Mouse (Mus musculus): ENCODE data around the gene Tmub1. TPM values are rescaled to one million over a fixed set of nuclear protein-coding genes. Genes with fewer than 3 reads are reported as not detected.

Tmub1 gene
- polyA plus RNA-seq, 1 experiment from 2014 or later = 5.1 TPM

GRCm38 (mm10) chr5:24453283-24453984 lies 5.8 kb upstream of the Tmub1 start:
- H3K4me1 ChIP-seq (replicated peaks) = peaks cover 57% of the 10 kb centered on the region
- peaks cover 21% of the 10 kb centered on the region; the same call in 1 of the 2 replicates for H3K36me3 ChIP-seq (replicated peaks)
- peak overlapping the region; percentile 90 for H3K9ac ChIP-seq
- peak overlapping the region; percentile 83 for H3K4me3 ChIP-seq (replicated peaks)
- H3K9me3 ChIP-seq (replicated peaks) = no peaks in the 10 kb centered on the region
- H3K27me3 ChIP-seq = no peaks in the 10 kb centered on the region
- peak overlapping the region; percentile 100 for H3K4me2 ChIP-seq
- ATAC-seq (ENCODE audit: insufficient read depth) = no peak
- H3K27ac ChIP-seq (replicated peaks) = peak overlapping the region; percentile 96; the same call in 1 of the 2 replicates
- 31% methylated on average over 5 of the region's 5 CpGs for WGBS (ENCODE audit: insufficient replicate concordance)

GRCm38 (mm10) chr5:24452691-24453233 lies 5.1 kb upstream of the Tmub1 start:
- Histone ChIP-seq H3K4me3 (replicated peaks) (peak overlapping the region; percentile 83), H3K4me2 (peak overlapping the region; percentile 100), H3K9me3 (replicated peaks) (no peaks in the 10 kb centered on the region), H3K27ac (replicated peaks) (peak overlapping the region; percentile 96), H3K4me1 (replicated peaks) (peaks cover 62% of the 10 kb centered on the region), H3K27me3 (no peaks in the 10 kb centered on the region), H3K36me3 (replicated peaks) (0 out of 2 replicates have a peak, but pooled peaks cover 14% of the 10 kb centered on the region), H3K9ac (peak overlapping the region; percentile 90)
- ATAC-seq (ENCODE audit: insufficient read depth) = peak; percentile 6; the same call in 1 of the 2 replicates
- 1% methylated on average over 29 of the region's 29 CpGs for WGBS (ENCODE audit: insufficient replicate concordance)

- Histone ChIP-seq H3K9me3 (replicated peaks) (no peaks in the 10 kb centered on the region), H3K27me3 (no peaks in the 10 kb centered on the region), H3K9ac (peak within 1 kb of the TSS; percentile 90), H3K4me3 (replicated peaks) (peak within 1 kb of the TSS; percentile 83), H3K4me1 (replicated peaks) (peaks cover 68% of the 10 kb centered on the region), H3K27ac (replicated peaks) (peak within 1 kb of the TSS; percentile 96), H3K36me3 (replicated peaks) (0 out of 2 replicates have a peak, but pooled peaks cover 10% of the 10 kb centered on the region), H3K4me2 (peak within 1 kb of the TSS; percentile 100)
- under 1% methylated on average over 65 of the region's 85 CpGs for WGBS (ENCODE audit: insufficient replicate concordance)
- ATAC-seq (ENCODE audit: insufficient read depth) = no peak; the same call in 1 of the 2 replicates
Measured at GRCm38 (mm10) chr5:24452030-24452690, 4.5 kb upstream of the Tmub1 start, which contains the start of gene Agap3. Gene Agap3 (plus strand): TSS chr5:24452177.

- WGBS (ENCODE audit: insufficient replicate concordance) = 2% methylated on average over 56 of the region's 66 CpGs
- Histone ChIP-seq H3K9me3 (replicated peaks) (no peaks in the 10 kb centered on the region), H3K4me3 (replicated peaks) (peak overlapping the region; percentile 83), H3K27ac (replicated peaks) (peak overlapping the region; percentile 96), H3K36me3 (replicated peaks) (0 out of 2 replicates have a peak, but pooled peaks cover 10% of the 10 kb centered on the region), H3K27me3 (no peaks in the 10 kb centered on the region), H3K9ac (peak overlapping the region; percentile 90), H3K4me2 (peak overlapping the region; percentile 100), H3K4me1 (replicated peaks) (peaks cover 72% of the 10 kb centered on the region)
- peak; percentile 77 for ATAC-seq (ENCODE audit: insufficient read depth)
Measured at GRCm38 (mm10) chr5:24451264-24452029, 3.8 kb upstream of the Tmub1 start.

GRCm38 (mm10) chr5:24446630-24447029 lies 1.0 kb downstream of the Tmub1 start:
- H3K27me3 ChIP-seq = no peaks in the 10 kb centered on the region
- no peak for ATAC-seq (ENCODE audit: insufficient read depth)
- H3K36me3 ChIP-seq (replicated peaks) = peaks cover 22% of the 10 kb centered on the region
- WGBS (ENCODE audit: insufficient replicate concordance) = 82% methylated on average over 7 of the region's 7 CpGs
- H3K4me1 ChIP-seq (replicated peaks) = peaks cover 62% of the 10 kb centered on the region
- no peaks in the 10 kb centered on the region for H3K9me3 ChIP-seq (replicated peaks)
- H3K4me3 ChIP-seq (replicated peaks) = peak overlapping the region; percentile 68; the same call in 1 of the 2 replicates
- H3K4me2 ChIP-seq = peak overlapping the region; percentile 91
- H3K27ac ChIP-seq (replicated peaks) = peak overlapping the region; percentile 89; the same call in 1 of the 2 replicates
- H3K9ac ChIP-seq = no peak overlapping the region

GRCm38 (mm10) chr5:24445428-24446080 lies 2.1 kb downstream of the Tmub1 start:
- Histone ChIP-seq H3K4me1 (replicated peaks) (peaks cover 51% of the 10 kb centered on the region), H3K27ac (replicated peaks) (peak overlapping the region; percentile 89), H3K9me3 (replicated peaks) (no peaks in the 10 kb centered on the region), H3K9ac (peak overlapping the region; percentile 93), H3K36me3 (replicated peaks) (peaks cover 32% of the 10 kb centered on the region), H3K4me2 (peak overlapping the region; percentile 97), H3K4me3 (replicated peaks) (peak overlapping the region; percentile 97), H3K27me3 (no peaks in the 10 kb centered on the region)
- no peak for ATAC-seq (ENCODE audit: insufficient read depth)
- 59% methylated on average over 20 of the region's 20 CpGs for WGBS (ENCODE audit: insufficient replicate concordance)

GRCm38 (mm10) chr5:24444746-24445427 lies 2.8 kb downstream of the Tmub1 start, which contains the start of gene Fastk:
Gene Fastk (minus strand): TSS chr5:24445287.
- Histone ChIP-seq H3K36me3 (replicated peaks) (peaks cover 39% of the 10 kb centered on the region), H3K4me1 (replicated peaks) (peaks cover 49% of the 10 kb centered on the region), H3K27me3 (no peaks in the 10 kb centered on the region), H3K9me3 (replicated peaks) (no peaks in the 10 kb centered on the region), H3K9ac (peak within 1 kb of the TSS; percentile 93), H3K27ac (replicated peaks) (peak within 1 kb of the TSS; percentile 89), H3K4me2 (peak within 1 kb of the TSS; percentile 97), H3K4me3 (replicated peaks) (peak within 1 kb of the TSS; percentile 97)
- peak; percentile 81 for ATAC-seq (ENCODE audit: insufficient read depth)
- WGBS (ENCODE audit: insufficient replicate concordance) = under 1% methylated on average over 60 of the region's 60 CpGs

- Histone ChIP-seq H3K27ac (replicated peaks) (no peak overlapping the region), H3K9ac (peak overlapping the region; percentile 93), H3K4me1 (replicated peaks) (peaks cover 49% of the 10 kb centered on the region), H3K27me3 (no peaks in the 10 kb centered on the region), H3K36me3 (replicated peaks) (peaks cover 48% of the 10 kb centered on the region), H3K9me3 (replicated peaks) (no peaks in the 10 kb centered on the region), H3K4me2 (peak overlapping the region; percentile 97), H3K4me3 (replicated peaks) (peak overlapping the region; percentile 97)
- 81% methylated on average over 12 of the region's 12 CpGs for WGBS (ENCODE audit: insufficient replicate concordance)
- ATAC-seq (ENCODE audit: insufficient read depth) = no peak
Measured at GRCm38 (mm10) chr5:24443927-24444326, 3.7 kb downstream of the Tmub1 start.

- peaks cover 53% of the 10 kb centered on the region for H3K36me3 ChIP-seq (replicated peaks)
- no peak overlapping the region for H3K4me3 ChIP-seq (replicated peaks)
- H3K27me3 ChIP-seq = no peaks in the 10 kb centered on the region
- no peak overlapping the region for H3K9ac ChIP-seq
- ATAC-seq (ENCODE audit: insufficient read depth) = no peak
- H3K9me3 ChIP-seq (replicated peaks) = no peaks in the 10 kb centered on the region
- peaks cover 49% of the 10 kb centered on the region for H3K4me1 ChIP-seq (replicated peaks)
- H3K27ac ChIP-seq (replicated peaks) = no peak overlapping the region
- WGBS (ENCODE audit: insufficient replicate concordance) = 91% methylated on average over 7 of the region's 7 CpGs
- H3K4me2 ChIP-seq = no peak overlapping the region
Measured at GRCm38 (mm10) chr5:24443204-24443603, 4.5 kb downstream of the Tmub1 start.

- Histone ChIP-seq H3K4me2 (no peak overlapping the region), H3K4me1 (replicated peaks) (peaks cover 38% of the 10 kb centered on the region), H3K27ac (replicated peaks) (no peak overlapping the region), H3K9me3 (replicated peaks) (no peaks in the 10 kb centered on the region), H3K27me3 (no peaks in the 10 kb centered on the region), H3K4me3 (replicated peaks) (no peak overlapping the region), H3K9ac (no peak overlapping the region), H3K36me3 (replicated peaks) (peaks cover 57% of the 10 kb centered on the region)
- 76% methylated on average over 9 of the region's 9 CpGs for WGBS (ENCODE audit: insufficient replicate concordance)
- no peak for ATAC-seq (ENCODE audit: insufficient read depth)
Measured at GRCm38 (mm10) chr5:24442029-24442428, 5.6 kb downstream of the Tmub1 start.

All from liver, embryonic 15.5 days (tissue).